Mouse (Mus musculus): ENCODE measurements around the gene Slc35a5.

GRCm38 (mm10) chr16:45093137-45093731 is 65.3 kb downstream of the Slc35a5 start, which contains the start of gene Ccdc80:
- no peak for TF ChIP-seq CTCF (IDR thresholded peaks at IDR 0.05; ENCODE audit: extremely low read depth, insufficient read depth, low read length)
- no peak for TF ChIP-seq POLR2A (IDR thresholded peaks at IDR 0.05; ENCODE audit: extremely low read depth, insufficient read depth, low read length)
